Mouse (Mus musculus) liver (tissue): Measurements from ENCODE around the gene Pfdn6.
A peak's percentile ranks its signal among the peaks of the same experiment; 100 is the strongest.
"Not testable (repeated sequence)": the region's sequence is repeated elsewhere in the genome, so short reads cannot be mapped to it uniquely, and the experiment has no call there.

Experiments used
- DNase-seq: peaks from one replicate; pipeline ENCODE4 v3.0.0-alpha.2; 2020; ENCODE audit warnings: mixed read lengths

The Pfdn6 gene

GRCm38 (mm10) chr17:33954646-33955554 lies 14.8 kb upstream of the Pfdn6 start:
- peak; percentile 46 for DNase-seq

- DNase-seq: no peak
Observed at GRCm38 (mm10) chr17:33953961-33954565, 13.9 kb upstream of the Pfdn6 start.

- DNase-seq: no peak
Observed at GRCm38 (mm10) chr17:33953310-33953709, 13.2 kb upstream of the Pfdn6 start.

GRCm38 (mm10) chr17:33952879-33953278 lies 12.7 kb upstream of the Pfdn6 start:
- DNase-seq: no peak

- DNase-seq: not testable (repeated sequence)
Observed at GRCm38 (mm10) chr17:33952015-33952414, 11.9 kb upstream of the Pfdn6 start.

- peak; percentile 87 for DNase-seq
Observed at GRCm38 (mm10) chr17:33951021-33951946, 11.1 kb upstream of the Pfdn6 start, which contains the start of gene B3galt4. Gene B3galt4, minus strand, starts transcription at chr17:33951488.

GRCm38 (mm10) chr17:33950131-33950625 lies 10.0 kb upstream of the Pfdn6 start:
- DNase-seq: no peak

GRCm38 (mm10) chr17:33948905-33949537 lies 8.9 kb upstream of the Pfdn6 start:
- DNase-seq: no peak

GRCm38 (mm10) chr17:33948090-33948904 lies 8.2 kb upstream of the Pfdn6 start:
- no peak for DNase-seq

- DNase-seq: no peak
Observed at GRCm38 (mm10) chr17:33947430-33948089, 7.4 kb upstream of the Pfdn6 start.

GRCm38 (mm10) chr17:33943454-33943853 lies 3.3 kb upstream of the Pfdn6 start:
- no peak for DNase-seq

- no peak for DNase-seq
Observed at GRCm38 (mm10) chr17:33941381-33941780, 1.2 kb upstream of the Pfdn6 start.

GRCm38 (mm10) chr17:33940981-33941380 lies 838 bp upstream of the Pfdn6 start:
- no peak for DNase-seq

- DNase-seq: no peak
Observed at GRCm38 (mm10) chr17:33938783-33939182, 1.4 kb downstream of the Pfdn6 start.

- DNase-seq: no peak
Observed at GRCm38 (mm10) chr17:33936993-33937392, 3.1 kb downstream of the Pfdn6 start.

- no peak for DNase-seq
Observed at GRCm38 (mm10) chr17:33935422-33936055, 4.6 kb downstream of the Pfdn6 start.

- DNase-seq: no peak
Observed at GRCm38 (mm10) chr17:33932970-33933369, 7.2 kb downstream of the Pfdn6 start.

GRCm38 (mm10) chr17:33932448-33932847 lies 7.7 kb downstream of the Pfdn6 start:
- no peak for DNase-seq

GRCm38 (mm10) chr17:33931947-33932346 lies 8.2 kb downstream of the Pfdn6 start:
- no peak for DNase-seq

GRCm38 (mm10) chr17:33931159-33931866 lies 8.8 kb downstream of the Pfdn6 start:
- no peak for DNase-seq
